Mouse (Mus musculus) kidney, adult 9 months (tissue): ENCODE results near the gene Ube2g2.
A peak's percentile ranks its signal among the peaks of the same experiment; 100 is the strongest.
"Not testable (repeated sequence)": the region's sequence is repeated elsewhere in the genome, so short reads cannot be mapped to it uniquely, and the experiment has no call there.

Experiments used
- DNase-seq: peaks from one replicate; pipeline ENCODE4 v3.0.0; 2022

Ube2g2 gene

GRCm38 (mm10) chr10:77647461-77647860 lies 25.4 kb downstream of the Ube2g2 start:
- no peak for DNase-seq

GRCm38 (mm10) chr10:77647901-77648300 lies 25.8 kb downstream of the Ube2g2 start:
- no peak for DNase-seq

GRCm38 (mm10) chr10:77652046-77652445 lies 30.0 kb downstream of the Ube2g2 start:
- DNase-seq = no peak

GRCm38 (mm10) chr10:77658286-77658994 lies 36.4 kb downstream of the Ube2g2 start:
- DNase-seq = peak; percentile 48

GRCm38 (mm10) chr10:77663949-77664665 lies 42.0 kb downstream of the Ube2g2 start:
- DNase-seq = no peak

GRCm38 (mm10) chr10:77666342-77666741 lies 44.3 kb downstream of the Ube2g2 start:
- DNase-seq = no peak

- DNase-seq = no peak
Measured at GRCm38 (mm10) chr10:77667402-77667801, 45.3 kb downstream of the Ube2g2 start.

- DNase-seq = no peak
Measured at GRCm38 (mm10) chr10:77670710-77671109, 48.6 kb downstream of the Ube2g2 start.

GRCm38 (mm10) chr10:77671519-77671918 lies 49.4 kb downstream of the Ube2g2 start:
- DNase-seq = no peak

GRCm38 (mm10) chr10:77673765-77674164 lies 51.7 kb downstream of the Ube2g2 start:
- no peak for DNase-seq

- DNase-seq = no peak
Measured at GRCm38 (mm10) chr10:77677562-77677961, 55.5 kb downstream of the Ube2g2 start.

- no peak for DNase-seq
Measured at GRCm38 (mm10) chr10:77682994-77683393, 60.9 kb downstream of the Ube2g2 start.

- no peak for DNase-seq
Measured at GRCm38 (mm10) chr10:77684181-77684580, 62.1 kb downstream of the Ube2g2 start.

GRCm38 (mm10) chr10:77685895-77686664 lies 64.0 kb downstream of the Ube2g2 start, which contains the start of gene Tspear:
Gene Tspear, plus strand, starts transcription at chr10:77686569.
- DNase-seq = no peak

- no peak for DNase-seq
Measured at GRCm38 (mm10) chr10:77687021-77687420, 64.9 kb downstream of the Ube2g2 start.

- DNase-seq = not testable (repeated sequence)
Measured at GRCm38 (mm10) chr10:77690356-77690807, 68.3 kb downstream of the Ube2g2 start, which contains the start of gene Gm19402. Gene Gm19402, minus strand, starts transcription at chr10:77690757.
